Mouse (Mus musculus) midbrain, postnatal 0 days (tissue): ENCODE measurements at regions not wholly inside any gene's neighbourhood (a gene's known extent, or its start where the extent isn't known, plus 50 kb on each side); places are given as distances from the start of the nearest gene placed in this dataset.
A peak's percentile ranks its signal among the peaks of the same experiment; 100 is the strongest.

ENCODE experiments used
- ATAC-seq: fragments of 200-750 bp; cut with Nextera tagmentation; 2 replicates; pipeline ENCODE4 v1.8.0; 2017; ENCODE audit warnings: moderate number of reproducible peaks, mild to moderate bottlenecking, moderate TSS enrichment, moderate library complexity; ENCODE audit not compliant: low FRiP score
- DNase-seq: peaks from one replicate; pipeline ENCODE4 v3.0.0-alpha.2; 2015; ENCODE audit warnings: low spot score
- H3K27ac ChIP-seq: fragments of 300-500 bp; sonication (generic); 2 replicates; pipeline ENCODE4 v1.5.1; 2014; ENCODE audit warnings: low read depth, mild to moderate bottlenecking, low read length, mixed read lengths
- H3K27me3 ChIP-seq: fragments of 300-500 bp; sonication (generic); 2 replicates; pipeline ENCODE4 v1.6.1; 2014; ENCODE audit warnings: low read length, control low read depth, mixed read lengths; ENCODE audit not compliant: insufficient read depth
- H3K36me3 ChIP-seq: fragments of 300-500 bp; sonication (generic); 2 replicates; pipeline ENCODE4 v1.6.1; 2014; ENCODE audit warnings: low read length, control low read depth, mixed read lengths; ENCODE audit not compliant: insufficient read depth
- H3K4me1 ChIP-seq: fragments of 300-500 bp; sonication (generic); 2 replicates; pipeline ENCODE4 v1.6.1; 2014; ENCODE audit warnings: mild to moderate bottlenecking, control low read depth, antibody characterized with exemption, low read length, mixed read lengths; ENCODE audit not compliant: insufficient read depth
- H3K4me2 ChIP-seq: fragments of 300-500 bp; sonication (generic); 2 replicates; pipeline ENCODE4 v1.6.1; 2014; ENCODE audit warnings: low read depth, mild to moderate bottlenecking, low read length, mixed read lengths; ENCODE audit not compliant: poor library complexity, severe bottlenecking
- H3K4me3 ChIP-seq: fragments of 300-500 bp; sonication (generic); 2 replicates; pipeline ENCODE4 v1.5.1; 2014; ENCODE audit warnings: low read depth, mild to moderate bottlenecking, low read length, moderate library complexity
- H3K9ac ChIP-seq: fragments of 300-500 bp; sonication (generic); replicated peaks from 2 replicates; pipeline ENCODE4 v1.6.1; 2014; ENCODE audit warnings: mild to moderate bottlenecking, low read length, moderate library complexity, mixed read lengths; ENCODE audit not compliant: poor library complexity, severe bottlenecking
- H3K9me3 ChIP-seq: fragments of 300-500 bp; sonication (generic); 2 replicates; pipeline ENCODE4 v1.6.1; 2016; ENCODE audit warnings: low read length, control low read depth
- CTCF ChIP-seq: IDR thresholded peaks from 2 replicates; pipeline ENCODE4 v1.5.1; 2016; ENCODE audit warnings: antibody characterized with exemption, mild to moderate bottlenecking
- WGBS: fragments of 180-500 bp; shearing (Covaris S2); extraction: QIAGEN DNeasy Blood & Tissue Kit; methylation state at CpG from one replicate; pipeline ENCODE4 v1.1.7; 2014; 5-methylcytosine and 5-hydroxymethylcytosine counted together

DNA sequence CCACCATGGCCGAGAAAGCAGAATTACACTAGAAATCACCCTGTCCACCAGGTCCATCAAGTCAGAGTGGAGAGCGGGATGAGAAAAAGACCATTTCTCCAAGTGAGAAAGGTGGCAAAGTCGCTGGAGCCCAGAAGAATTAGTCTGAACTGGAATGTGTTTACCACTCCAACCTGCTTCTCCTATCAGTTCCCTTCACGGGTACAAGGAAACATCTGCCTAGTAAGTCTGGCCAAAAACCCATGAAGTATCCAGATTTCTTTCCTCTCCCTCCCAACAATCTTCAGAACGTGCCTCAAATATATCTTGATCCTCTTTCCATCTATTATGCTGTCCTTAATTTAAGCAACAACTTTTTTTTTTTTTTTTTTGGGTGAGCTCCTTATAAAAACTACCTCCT lies 94.2 kb upstream of the Jun start:
- no peak for DNase-seq
- TF ChIP-seq CTCF, result no peak
- Histone ChIP-seq H3K27me3 (no peaks in the 10 kb centered on the region), H3K9me3 (no peaks in the 10 kb centered on the region), H3K36me3 (no peaks in the 10 kb centered on the region), H3K4me2 (no peak overlapping the region), H3K4me1 (no peaks in the 10 kb centered on the region), H3K4me3 (no peak overlapping the region), H3K9ac (no peak overlapping the region), H3K27ac (no peak overlapping the region)
- no peak for ATAC-seq
- WGBS, result 92% methylated on average over 5 of the region's 5 CpGs

- H3K36me3 ChIP-seq, result no peaks in the 10 kb centered on the region
- no peak for ATAC-seq
These were observed 96.6 kb upstream of the Jun start for GRCm38 (mm10) chr4:95148665-95149064.

GRCm38 (mm10) chr4:95151678-95152077 lies 99.7 kb upstream of the Jun start:
- Histone ChIP-seq H3K9me3 (no peaks in the 10 kb centered on the region), H3K36me3 (no peaks in the 10 kb centered on the region), H3K4me3 (no peak overlapping the region), H3K4me1 (peaks cover 3% of the 10 kb centered on the region; the same call in 1 of the 2 replicates), H3K27me3 (no peaks in the 10 kb centered on the region), H3K9ac (no peak overlapping the region), H3K27ac (no peak overlapping the region), H3K4me2 (no peak overlapping the region)
- DNase-seq (no peak), ATAC-seq (no peak)
- WGBS, result 89% methylated on average over 8 of the region's 8 CpGs
- TF ChIP-seq CTCF, result no peak

More at GRCm38 (mm10) chr4:95148665-95149064, 96.6 kb upstream of the Jun start:
- Histone ChIP-seq H3K27me3 (no peaks in the 10 kb centered on the region), H3K4me2 (no peak overlapping the region), H3K27ac (no peak overlapping the region), H3K4me3 (no peak overlapping the region), H3K9ac (no peak overlapping the region), H3K4me1 (no peaks in the 10 kb centered on the region), H3K9me3 (no peaks in the 10 kb centered on the region)
- DNase-seq, result no peak
- 93% methylated on average over 1 of the region's 1 CpGs for WGBS
- TF ChIP-seq CTCF, result no peak

- no peak overlapping the region for H3K9ac ChIP-seq
- no peak overlapping the region for H3K4me2 ChIP-seq
- TF ChIP-seq CTCF, result no peak
- WGBS, result 80% methylated on average over 4 of the region's 4 CpGs
- no peaks in the 10 kb centered on the region for H3K27me3 ChIP-seq
- DNase-seq (no peak), ATAC-seq (no peak)
- no peak overlapping the region for H3K27ac ChIP-seq
- H3K9me3 ChIP-seq, result no peaks in the 10 kb centered on the region
- peaks cover 3% of the 10 kb centered on the region; the same call in 1 of the 2 replicates for H3K4me1 ChIP-seq
- no peaks in the 10 kb centered on the region for H3K36me3 ChIP-seq
- H3K4me3 ChIP-seq, result no peak overlapping the region
These were observed 100.6 kb upstream of the Jun start for GRCm38 (mm10) chr4:95152431-95153115.

GRCm38 (mm10) chr4:95153737-95154287 lies 101.8 kb upstream of the Jun start:
- Histone ChIP-seq H3K9me3 (no peaks in the 10 kb centered on the region), H3K36me3 (no peaks in the 10 kb centered on the region), H3K9ac (no peak overlapping the region), H3K27me3 (no peaks in the 10 kb centered on the region), H3K4me2 (no peak overlapping the region), H3K4me3 (no peak overlapping the region), H3K27ac (no peak overlapping the region), H3K4me1 (peaks cover 3% of the 10 kb centered on the region; the same call in 1 of the 2 replicates)
- WGBS, result 24% methylated on average over 6 of the region's 6 CpGs
- DNase-seq, result peak; percentile 19
- no peak for TF ChIP-seq CTCF
- ATAC-seq, result peak; percentile 58; the same call in 1 of the 2 replicates

DNA sequence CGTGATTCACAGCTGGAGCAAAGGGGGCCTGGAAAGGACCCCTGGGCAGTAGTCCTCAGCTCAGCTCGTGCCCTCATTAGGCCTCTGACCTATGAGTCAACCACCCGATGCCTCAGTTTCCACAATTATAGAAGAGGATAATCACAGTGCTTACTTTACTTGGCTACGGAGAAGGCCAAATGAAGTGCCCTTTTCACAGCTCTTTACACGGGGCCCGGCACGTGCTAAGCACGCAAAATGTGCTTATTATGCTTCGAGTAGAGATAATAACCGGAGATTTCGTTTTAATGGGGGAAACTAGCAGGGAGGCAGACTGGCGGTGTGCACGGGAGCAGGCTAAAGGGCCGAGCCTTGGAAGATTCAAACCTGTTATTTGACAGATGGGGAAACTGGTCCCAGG lies 102.4 kb upstream of the Jun start:
- no peak overlapping the region for H3K4me3 ChIP-seq
- H3K4me1 ChIP-seq, result peaks cover 3% of the 10 kb centered on the region; the same call in 1 of the 2 replicates
- no peak overlapping the region for H3K27ac ChIP-seq
- no peaks in the 10 kb centered on the region for H3K36me3 ChIP-seq
- H3K9ac ChIP-seq, result no peak overlapping the region
- WGBS, result 36% methylated on average over 14 of the region's 14 CpGs
- no peak overlapping the region for H3K4me2 ChIP-seq
- no peak for TF ChIP-seq CTCF
- H3K27me3 ChIP-seq, result no peaks in the 10 kb centered on the region
- H3K9me3 ChIP-seq, result no peaks in the 10 kb centered on the region
- DNase-seq (no peak), ATAC-seq (no peak)
